Mouse (Mus musculus): ENCODE data around the gene Lmod1. TPM values are rescaled to one million over a fixed set of nuclear protein-coding genes. Genes with fewer than 3 reads are reported as not detected.

Gene Lmod1
- polyA plus RNA-seq, 1 experiment from 2014 or later = 4.1 TPM

DNA sequence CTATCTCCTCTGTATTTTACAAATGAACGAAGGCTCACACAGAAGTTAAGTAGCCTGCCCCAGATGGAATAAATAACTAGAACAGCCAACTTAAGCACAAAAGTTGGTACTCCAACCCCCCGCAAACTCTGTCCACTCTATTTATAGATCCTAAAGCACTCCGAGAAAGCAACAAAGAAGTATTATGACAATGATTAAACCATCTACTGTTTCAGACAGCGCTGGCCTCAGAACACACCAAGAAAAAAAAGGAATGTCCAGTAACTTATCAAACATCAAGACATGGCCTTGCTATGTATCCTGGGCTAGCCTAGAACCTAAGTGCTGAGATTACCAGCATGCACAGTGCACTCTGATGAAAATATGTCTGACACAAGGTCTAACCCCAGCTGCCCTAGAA, 12.4 kb upstream of the Lmod1 start:
- no peak overlapping the region for H3K27ac ChIP-seq (ENCODE audit: low read length)
- WGBS = 73% methylated on average over 4 of the region's 4 CpGs
- no peak for ATAC-seq (ENCODE audit: low read depth)
- H3K36me3 ChIP-seq (ENCODE audit: control insufficient read depth, insufficient read depth, low read length) = peaks cover 15% of the 10 kb centered on the region
- H3K27me3 ChIP-seq (ENCODE audit: control insufficient read depth, insufficient read depth, low read depth, low read length) = no peaks in the 10 kb centered on the region
- no peaks in the 10 kb centered on the region for H3K9me3 ChIP-seq (ENCODE audit: control insufficient read depth, low read length)
- peak overlapping the region; percentile 90 for H3K4me2 ChIP-seq (ENCODE audit: low read depth, low read length)
- peak overlapping the region; percentile 96; the same call in 1 of the 2 replicates for H3K4me3 ChIP-seq (ENCODE audit: low read length)
- peak overlapping the region; percentile 29; the same call in 1 of the 2 replicates for H3K9ac ChIP-seq (ENCODE audit: low read length)
- H3K4me1 ChIP-seq (replicated peaks; ENCODE audit: control insufficient read depth, insufficient read depth, low read length) = peaks cover 10% of the 10 kb centered on the region

DNA sequence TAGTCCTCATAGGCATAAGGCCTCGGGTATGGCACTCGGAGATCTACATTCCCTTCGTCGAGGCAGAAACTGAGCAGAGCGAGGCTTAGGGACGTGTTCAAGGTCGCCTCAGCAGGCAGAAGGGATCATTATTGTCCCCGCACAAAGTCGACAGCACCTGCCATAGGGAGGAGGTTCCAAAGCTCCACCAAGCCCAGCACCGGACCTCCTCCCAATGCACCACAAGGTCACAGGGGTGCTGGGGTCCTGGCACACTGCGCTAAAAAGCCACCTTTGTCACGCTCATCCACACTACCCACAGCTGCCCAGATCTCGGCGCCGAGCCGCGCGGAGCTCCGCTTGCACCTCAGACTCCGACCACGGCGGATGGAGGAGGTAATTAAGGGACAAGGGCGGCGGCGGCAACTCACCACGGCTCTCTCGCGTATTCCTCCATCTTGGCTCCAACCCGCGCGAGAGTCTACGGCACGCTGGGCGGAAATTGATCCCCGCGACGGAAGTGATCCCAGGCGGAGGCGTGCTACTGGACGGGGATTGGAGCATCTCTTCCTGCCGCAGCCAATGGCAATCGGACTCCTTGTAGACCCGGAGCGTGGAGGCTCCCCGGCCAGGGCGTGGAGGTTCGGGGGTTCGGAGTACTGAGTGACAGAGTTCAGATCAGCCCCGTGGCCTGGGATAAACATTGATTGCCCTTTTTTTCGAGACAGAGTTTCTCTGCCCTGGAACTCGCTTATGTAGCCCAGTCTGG, 11.1 kb upstream of the Lmod1 start, which contains the start of gene Timm17a:
TSS of gene Timm17a (minus strand) at position 495 of the 748 bp plus-strand sequence.
- under 1% methylated on average over 51 of the region's 51 CpGs for WGBS
- H3K4me2 ChIP-seq (ENCODE audit: low read depth, low read length) = peak within 1 kb of the TSS; percentile 90
- H3K27me3 ChIP-seq (ENCODE audit: control insufficient read depth, insufficient read depth, low read depth, low read length) = no peaks in the 10 kb centered on the region
- H3K9me3 ChIP-seq (ENCODE audit: control insufficient read depth, low read length) = no peaks in the 10 kb centered on the region
- peaks cover 8% of the 10 kb centered on the region for H3K36me3 ChIP-seq (ENCODE audit: control insufficient read depth, insufficient read depth, low read length)
- peak within 1 kb of the TSS; percentile 96 for H3K4me3 ChIP-seq (ENCODE audit: low read length)
- H3K27ac ChIP-seq (ENCODE audit: low read length) = peak within 1 kb of the TSS; percentile 82
- peak within 1 kb of the TSS; percentile 100 for H3K9ac ChIP-seq (ENCODE audit: low read length)
- peak; percentile 100 for ATAC-seq (ENCODE audit: low read depth)
- peaks cover 10% of the 10 kb centered on the region for H3K4me1 ChIP-seq (replicated peaks; ENCODE audit: control insufficient read depth, insufficient read depth, low read length)

DNA sequence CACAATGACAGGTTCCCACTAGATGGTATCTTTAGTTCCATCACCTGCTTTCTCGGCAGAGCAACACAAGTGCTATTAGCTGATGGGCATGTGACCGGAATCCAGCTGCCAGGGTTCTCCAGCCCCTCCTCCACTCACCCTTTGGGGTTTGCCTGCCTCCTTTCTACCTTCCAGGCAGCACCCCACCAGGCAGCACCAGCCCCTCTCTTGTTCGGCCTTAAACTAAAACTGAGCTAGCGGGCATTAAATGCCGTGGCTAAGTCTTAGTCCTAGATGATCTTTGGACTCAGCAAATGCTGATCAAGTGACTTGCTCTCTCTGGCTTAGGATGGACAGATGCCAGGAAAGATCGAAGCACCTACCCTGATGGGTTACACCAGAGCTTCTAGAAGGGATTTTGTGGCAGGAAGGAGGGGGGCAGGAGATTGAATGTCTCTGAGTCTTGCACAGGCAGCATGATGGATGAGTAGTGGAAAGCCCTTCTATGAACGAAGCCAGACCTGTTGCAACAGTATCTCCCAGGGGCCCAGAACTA, 1.2 kb upstream of the Lmod1 start:
- H3K27ac ChIP-seq (ENCODE audit: low read length) = no peak overlapping the region
- ATAC-seq (ENCODE audit: low read depth) = no peak

DNA sequence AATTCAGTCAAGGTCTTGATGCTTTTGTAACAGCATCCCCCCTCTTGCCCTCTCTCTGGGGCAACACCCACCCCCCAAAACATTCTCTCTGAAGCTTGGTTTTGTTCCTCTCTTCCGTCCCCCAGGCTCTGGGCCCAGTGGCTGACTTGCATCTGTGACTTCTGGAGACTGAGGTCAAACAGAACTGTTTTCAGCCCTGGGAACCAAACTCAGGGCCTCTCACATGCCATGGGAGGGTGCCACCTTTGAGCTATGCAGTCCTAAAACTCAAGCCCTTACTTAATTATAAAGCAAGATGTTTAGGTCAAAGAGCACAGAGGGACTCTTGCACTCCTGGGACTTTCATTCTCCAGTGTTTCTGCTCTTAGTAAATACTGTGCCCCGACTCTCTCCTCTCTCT, 1.3 kb downstream of the Lmod1 start:
- Histone ChIP-seq H3K36me3 (ENCODE audit: control insufficient read depth, insufficient read depth, low read length) (no peaks in the 10 kb centered on the region), H3K4me2 (ENCODE audit: low read depth, low read length) (0 out of 2 replicates have a peak overlapping the region, but pooled peaks have one; percentile 54), H3K4me1 (replicated peaks; ENCODE audit: control insufficient read depth, insufficient read depth, low read length) (peaks cover 10% of the 10 kb centered on the region; the same call in 1 of the 2 replicates), H3K27me3 (ENCODE audit: control insufficient read depth, insufficient read depth, low read depth, low read length) (no peaks in the 10 kb centered on the region), H3K4me3 (ENCODE audit: low read length) (no peak overlapping the region; the same call in 1 of the 2 replicates), H3K9me3 (ENCODE audit: control insufficient read depth, low read length) (no peaks in the 10 kb centered on the region), H3K27ac (ENCODE audit: low read length) (no peak overlapping the region), H3K9ac (ENCODE audit: low read length) (no peak overlapping the region; the same call in 1 of the 2 replicates)
- 80% methylated on average over 2 of the region's 2 CpGs for WGBS
- no peak for ATAC-seq (ENCODE audit: low read depth)

More for the DNA sequence above, 1.2 kb upstream of the Lmod1 start:
- Histone ChIP-seq H3K4me2 (ENCODE audit: low read depth, low read length) (no peak overlapping the region), H3K9me3 (ENCODE audit: control insufficient read depth, low read length) (no peaks in the 10 kb centered on the region), H3K4me3 (ENCODE audit: low read length) (no peak overlapping the region), H3K4me1 (replicated peaks; ENCODE audit: control insufficient read depth, insufficient read depth, low read length) (peaks cover 10% of the 10 kb centered on the region; the same call in 1 of the 2 replicates), H3K9ac (ENCODE audit: low read length) (no peak overlapping the region), H3K27me3 (ENCODE audit: control insufficient read depth, insufficient read depth, low read depth, low read length) (no peaks in the 10 kb centered on the region), H3K36me3 (ENCODE audit: control insufficient read depth, insufficient read depth, low read length) (no peaks in the 10 kb centered on the region)
- WGBS = 77% methylated on average over 7 of the region's 7 CpGs

DNA sequence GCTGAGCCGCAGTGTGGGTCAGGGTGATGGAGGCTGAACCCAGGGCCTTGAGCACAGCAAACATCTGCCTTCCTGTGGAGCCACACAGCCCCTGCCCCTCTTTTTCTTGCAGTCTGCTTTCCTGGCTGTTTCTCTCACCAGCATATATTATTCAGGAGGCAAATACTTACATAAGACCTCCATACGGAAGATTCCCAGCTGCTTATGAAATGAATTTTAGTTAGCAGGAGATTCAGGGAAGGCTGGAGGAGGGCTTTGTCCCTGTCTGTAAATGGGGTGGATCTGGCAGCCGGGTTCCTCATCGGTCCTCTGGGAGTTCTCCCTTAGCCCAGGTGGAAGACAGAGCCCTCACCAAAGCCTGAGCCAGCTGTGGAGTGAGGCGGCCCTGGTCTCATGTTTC, 3.8 kb downstream of the Lmod1 start:
- no peak for ATAC-seq (ENCODE audit: low read depth)
- 50% methylated on average over 5 of the region's 5 CpGs for WGBS
- 0 out of 2 replicates have a peak overlapping the region, but pooled peaks have one; percentile 18 for H3K9ac ChIP-seq (ENCODE audit: low read length)
- H3K4me3 ChIP-seq (ENCODE audit: low read length) = no peak overlapping the region
- no peak overlapping the region for H3K27ac ChIP-seq (ENCODE audit: low read length)
- H3K4me1 ChIP-seq (replicated peaks; ENCODE audit: control insufficient read depth, insufficient read depth, low read length) = peaks cover 10% of the 10 kb centered on the region; the same call in 1 of the 2 replicates
- no peaks in the 10 kb centered on the region for H3K9me3 ChIP-seq (ENCODE audit: control insufficient read depth, low read length)
- H3K36me3 ChIP-seq (ENCODE audit: control insufficient read depth, insufficient read depth, low read length) = no peaks in the 10 kb centered on the region
- H3K4me2 ChIP-seq (ENCODE audit: low read depth, low read length) = no peak overlapping the region
- no peaks in the 10 kb centered on the region for H3K27me3 ChIP-seq (ENCODE audit: control insufficient read depth, insufficient read depth, low read depth, low read length)

DNA sequence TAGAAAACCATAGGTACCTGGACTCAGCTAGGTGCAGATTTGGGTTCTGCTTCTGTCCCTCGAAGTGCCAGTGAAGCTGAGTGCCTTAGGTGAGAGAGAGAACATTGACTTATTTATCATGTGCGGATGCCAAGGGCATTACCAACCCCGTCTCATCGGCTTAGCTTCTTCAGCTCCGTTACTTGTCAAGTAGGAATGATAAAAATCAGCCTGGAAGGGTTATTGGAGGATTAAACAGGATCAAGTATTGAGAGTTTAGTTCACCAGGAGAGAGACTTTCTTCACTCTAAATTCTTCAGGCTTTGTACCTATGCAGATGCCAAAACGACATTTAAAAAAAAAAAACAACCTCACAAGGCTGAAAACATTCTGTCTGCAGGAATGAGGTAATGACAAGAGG, 6.0 kb downstream of the Lmod1 start:
- Histone ChIP-seq H3K36me3 (ENCODE audit: control insufficient read depth, insufficient read depth, low read length) (no peaks in the 10 kb centered on the region), H3K9me3 (ENCODE audit: control insufficient read depth, low read length) (no peaks in the 10 kb centered on the region), H3K4me1 (replicated peaks; ENCODE audit: control insufficient read depth, insufficient read depth, low read length) (no peaks in the 10 kb centered on the region), H3K9ac (ENCODE audit: low read length) (no peak overlapping the region), H3K4me3 (ENCODE audit: low read length) (no peak overlapping the region), H3K27me3 (ENCODE audit: control insufficient read depth, insufficient read depth, low read depth, low read length) (no peaks in the 10 kb centered on the region), H3K4me2 (ENCODE audit: low read depth, low read length) (no peak overlapping the region), H3K27ac (ENCODE audit: low read length) (no peak overlapping the region)
- no peak for ATAC-seq (ENCODE audit: low read depth)
- WGBS = 60% methylated on average over 6 of the region's 6 CpGs

DNA sequence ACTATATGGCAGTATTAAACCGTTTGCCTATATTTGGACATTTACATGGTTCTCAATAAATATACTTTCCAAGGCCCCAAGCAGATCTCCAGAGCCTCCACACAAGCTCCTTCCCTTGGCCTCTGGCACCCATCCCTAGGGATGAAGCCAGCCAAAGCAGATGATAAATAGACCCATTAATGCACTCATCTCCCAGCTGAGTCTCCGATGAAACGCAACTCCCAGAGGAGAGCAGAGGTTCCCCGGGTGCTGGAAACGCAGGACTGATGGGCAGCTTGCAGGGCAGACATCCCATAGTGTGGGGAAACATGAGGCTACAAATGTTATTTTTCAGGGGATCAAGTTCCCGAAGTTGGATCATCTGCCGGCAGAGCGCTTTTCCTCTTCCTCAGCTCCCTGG, 17.3 kb downstream of the Lmod1 start:
- no peak for ATAC-seq (ENCODE audit: low read depth)
- no peaks in the 10 kb centered on the region; the same call in 1 of the 2 replicates for H3K4me1 ChIP-seq (replicated peaks; ENCODE audit: control insufficient read depth, insufficient read depth, low read length)
- WGBS = 55% methylated on average over 8 of the region's 8 CpGs
- no peak overlapping the region for H3K4me2 ChIP-seq (ENCODE audit: low read depth, low read length)
- no peak overlapping the region for H3K4me3 ChIP-seq (ENCODE audit: low read length)
- 0 out of 2 replicates have a peak overlapping the region, but pooled peaks have one; percentile 3 for H3K27ac ChIP-seq (ENCODE audit: low read length)
- H3K9ac ChIP-seq (ENCODE audit: low read length) = no peak overlapping the region
- H3K9me3 ChIP-seq (ENCODE audit: control insufficient read depth, low read length) = no peaks in the 10 kb centered on the region
- H3K36me3 ChIP-seq (ENCODE audit: control insufficient read depth, insufficient read depth, low read length) = no peaks in the 10 kb centered on the region
- no peaks in the 10 kb centered on the region for H3K27me3 ChIP-seq (ENCODE audit: control insufficient read depth, insufficient read depth, low read depth, low read length)

DNA sequence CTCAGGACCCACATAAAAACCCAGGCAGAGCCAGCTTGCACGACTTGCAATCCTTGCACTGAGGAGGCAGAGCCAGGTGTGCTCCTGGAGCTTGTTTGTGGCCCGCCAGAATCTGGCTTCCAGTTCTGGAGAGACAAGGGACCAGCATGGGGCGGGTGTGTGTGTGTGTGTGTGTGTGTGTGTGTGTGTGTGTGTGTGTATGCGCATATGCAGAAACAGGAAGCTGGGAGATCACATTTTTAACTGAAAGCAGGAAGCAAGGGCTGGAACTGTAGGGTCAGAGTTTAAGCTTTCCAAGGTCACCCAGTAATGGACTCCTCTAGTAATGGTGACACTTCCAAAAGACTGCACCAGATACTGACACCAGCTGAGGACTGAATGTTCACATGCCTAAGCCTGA, 19.4 kb downstream of the Lmod1 start:
- peaks cover 9% of the 10 kb centered on the region for H3K4me1 ChIP-seq (replicated peaks; ENCODE audit: control insufficient read depth, insufficient read depth, low read length)
- H3K36me3 ChIP-seq (ENCODE audit: control insufficient read depth, insufficient read depth, low read length) = no peaks in the 10 kb centered on the region
- no peak for ATAC-seq (ENCODE audit: low read depth)
- H3K9me3 ChIP-seq (ENCODE audit: control insufficient read depth, low read length) = no peaks in the 10 kb centered on the region
- H3K4me3 ChIP-seq (ENCODE audit: low read length) = no peak overlapping the region
- H3K27ac ChIP-seq (ENCODE audit: low read length) = no peak overlapping the region
- 54% methylated on average over 4 of the region's 4 CpGs for WGBS
- H3K9ac ChIP-seq (ENCODE audit: low read length) = no peak overlapping the region
- no peak overlapping the region for H3K4me2 ChIP-seq (ENCODE audit: low read depth, low read length)
- H3K27me3 ChIP-seq (ENCODE audit: control insufficient read depth, insufficient read depth, low read depth, low read length) = no peaks in the 10 kb centered on the region

DNA sequence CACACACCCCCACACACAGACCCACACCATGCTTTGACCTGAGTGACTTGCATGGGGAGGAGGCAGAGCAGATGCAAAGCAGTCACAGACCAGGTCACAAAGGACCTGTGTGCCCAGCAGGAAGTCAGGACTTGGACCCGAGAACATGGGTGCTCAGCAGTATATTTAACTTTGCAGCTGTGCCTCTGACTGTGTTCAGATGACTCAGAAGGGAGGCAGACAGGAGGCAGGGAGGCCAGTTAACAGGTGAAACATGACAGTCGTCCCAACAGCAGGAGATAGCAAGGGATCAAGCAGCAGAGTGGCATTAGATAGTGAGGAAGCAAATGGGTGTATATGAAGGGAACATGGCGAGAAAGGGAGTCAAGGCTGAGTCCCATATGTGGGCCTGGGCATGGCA, 22.3 kb downstream of the Lmod1 start:
- no peak overlapping the region for H3K4me3 ChIP-seq (ENCODE audit: low read length)
- no peak for ATAC-seq (ENCODE audit: low read depth)
- H3K36me3 ChIP-seq (ENCODE audit: control insufficient read depth, insufficient read depth, low read length) = no peaks in the 10 kb centered on the region
- no peaks in the 10 kb centered on the region for H3K9me3 ChIP-seq (ENCODE audit: control insufficient read depth, low read length)
- H3K27ac ChIP-seq (ENCODE audit: low read length) = peak overlapping the region; percentile 88
- no peak overlapping the region for H3K4me2 ChIP-seq (ENCODE audit: low read depth, low read length)
- no peak overlapping the region for H3K9ac ChIP-seq (ENCODE audit: low read length)
- 58% methylated on average over 3 of the region's 3 CpGs for WGBS
- peaks cover 9% of the 10 kb centered on the region for H3K4me1 ChIP-seq (replicated peaks; ENCODE audit: control insufficient read depth, insufficient read depth, low read length)
- H3K27me3 ChIP-seq (ENCODE audit: control insufficient read depth, insufficient read depth, low read depth, low read length) = no peaks in the 10 kb centered on the region
